Mouse (Mus musculus) forebrain, embryonic 13.5 days (tissue): Measurements from ENCODE around the gene Zfp940. TPM values are rescaled to one million over a fixed set of nuclear protein-coding genes. Genes with fewer than 3 reads are reported as not detected.
A peak's percentile ranks its signal among the peaks of the same experiment; 100 is the strongest.

Source experiments
- ATAC-seq: fragments of 200-750 bp; cut with Nextera tagmentation; 2 replicates; pipeline ENCODE4 v1.8.0; 2017
- H3K27ac ChIP-seq: fragments of 300-500 bp; sonication (generic); 2 replicates; pipeline ENCODE4 v1.5.1; 2015; ENCODE audit warnings: inconsistent platforms, mild to moderate bottlenecking, moderate library complexity
- H3K27me3 ChIP-seq: fragments of 300-500 bp; sonication (generic); 2 replicates; pipeline ENCODE4 v1.6.1; 2015; ENCODE audit warnings: mild to moderate bottlenecking, inconsistent platforms
- H3K36me3 ChIP-seq: fragments of 300-500 bp; sonication (generic); 2 replicates; pipeline ENCODE4 v1.6.1; 2015; ENCODE audit warnings: mild to moderate bottlenecking, inconsistent platforms; ENCODE audit not compliant: poor library complexity, severe bottlenecking
- H3K4me1 ChIP-seq: fragments of 300-500 bp; sonication (generic); 2 replicates; pipeline ENCODE4 v1.6.1; 2015; ENCODE audit warnings: inconsistent platforms
- H3K4me2 ChIP-seq: fragments of 300-500 bp; sonication (generic); 2 replicates; pipeline ENCODE4 v1.6.1; 2015; ENCODE audit warnings: inconsistent platforms, mild to moderate bottlenecking, moderate library complexity
- H3K4me3 ChIP-seq: fragments of 300-500 bp; sonication (generic); 2 replicates; pipeline ENCODE4 v1.5.1; 2015; ENCODE audit warnings: mild to moderate bottlenecking, inconsistent platforms
- H3K9ac ChIP-seq: fragments of 300-500 bp; sonication (generic); 2 replicates; pipeline ENCODE4 v1.6.1; 2015; ENCODE audit warnings: mild to moderate bottlenecking, inconsistent platforms
- H3K9me3 ChIP-seq: fragments of 300-500 bp; sonication (generic); replicated peaks from 2 replicates; pipeline ENCODE4 v1.6.1; 2016; ENCODE audit warnings: inconsistent platforms
- WGBS: fragments of 180-500 bp; shearing (Covaris S2); methylation state at CpG from one replicate; pipeline ENCODE4 v1.1.7; 2015; 5-methylcytosine and 5-hydroxymethylcytosine counted together
- polyA plus RNA-seq: library from polyadenylated mRNA; unstranded; fragments of >200 nt; fragmentation: Nextera tagmentation; extraction: Ambion mirVana; gene quantifications from 2 replicates; pipeline ENCODE4 v1.2.1, GENCODE M21; 2015

Gene Zfp940
- polyA plus RNA-seq, 1 experiment from 2014 or later, result 11.7 TPM

DNA sequence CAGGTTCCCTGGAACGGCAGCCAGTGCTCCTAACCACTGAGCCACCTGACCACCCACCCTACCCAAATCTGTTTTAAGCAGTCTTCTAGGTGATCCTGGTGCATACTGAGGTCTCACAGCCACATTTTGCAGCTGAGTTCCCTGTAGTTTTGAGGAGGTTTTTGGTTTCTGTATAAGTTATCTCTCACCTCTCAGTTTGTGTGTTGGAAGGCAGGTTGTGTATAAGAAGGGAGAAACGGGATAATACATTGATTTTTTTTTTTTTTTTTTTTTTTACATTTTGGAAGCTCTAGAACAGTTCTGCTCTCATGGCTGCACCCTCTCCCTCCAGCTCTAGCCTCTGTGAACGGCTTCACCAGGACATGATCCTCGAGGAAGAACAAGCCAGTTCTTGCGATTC, 67.6 kb downstream of the Zfp940 start:
- peaks cover 23% of the 10 kb centered on the region for H3K4me1 ChIP-seq
- no peak overlapping the region for H3K27ac ChIP-seq
- no peak for ATAC-seq
- H3K4me3 ChIP-seq, result peak overlapping the region; percentile 91
- 81% methylated on average over 5 of the region's 5 CpGs for WGBS
- peaks cover 37% of the 10 kb centered on the region for H3K36me3 ChIP-seq
- H3K9me3 ChIP-seq, result no peaks in the 10 kb centered on the region
- H3K4me2 ChIP-seq, result peak overlapping the region; percentile 86
- no peaks in the 10 kb centered on the region for H3K27me3 ChIP-seq
- peak overlapping the region; percentile 96 for H3K9ac ChIP-seq

DNA sequence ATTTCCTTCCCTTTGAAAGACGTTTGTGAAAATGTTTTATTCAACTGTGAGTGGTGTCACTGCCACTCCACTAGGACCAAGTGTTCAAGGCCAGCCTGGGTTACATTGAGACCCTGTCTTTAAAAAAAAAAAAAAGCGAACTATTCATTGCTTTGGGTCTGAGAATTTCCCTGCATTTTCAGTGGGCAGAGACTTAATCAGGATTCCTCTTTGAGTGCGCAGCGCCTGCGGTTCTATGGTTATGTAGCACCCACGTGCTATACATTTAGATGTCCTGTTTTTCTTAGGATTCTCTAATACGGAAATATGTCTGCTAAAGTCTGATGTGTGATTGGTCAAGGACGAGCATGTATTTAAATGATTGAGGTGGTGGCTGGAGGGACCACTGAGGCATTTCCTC, 68.4 kb downstream of the Zfp940 start:
- Histone ChIP-seq H3K9ac (peak overlapping the region; percentile 96), H3K9me3 (no peaks in the 10 kb centered on the region), H3K36me3 (peaks cover 36% of the 10 kb centered on the region), H3K4me2 (peak overlapping the region; percentile 86), H3K27ac (no peak overlapping the region), H3K4me1 (peaks cover 23% of the 10 kb centered on the region), H3K27me3 (no peaks in the 10 kb centered on the region), H3K4me3 (peak overlapping the region; percentile 91)
- WGBS, result 51% methylated on average over 8 of the region's 8 CpGs
- ATAC-seq, result no peak

DNA sequence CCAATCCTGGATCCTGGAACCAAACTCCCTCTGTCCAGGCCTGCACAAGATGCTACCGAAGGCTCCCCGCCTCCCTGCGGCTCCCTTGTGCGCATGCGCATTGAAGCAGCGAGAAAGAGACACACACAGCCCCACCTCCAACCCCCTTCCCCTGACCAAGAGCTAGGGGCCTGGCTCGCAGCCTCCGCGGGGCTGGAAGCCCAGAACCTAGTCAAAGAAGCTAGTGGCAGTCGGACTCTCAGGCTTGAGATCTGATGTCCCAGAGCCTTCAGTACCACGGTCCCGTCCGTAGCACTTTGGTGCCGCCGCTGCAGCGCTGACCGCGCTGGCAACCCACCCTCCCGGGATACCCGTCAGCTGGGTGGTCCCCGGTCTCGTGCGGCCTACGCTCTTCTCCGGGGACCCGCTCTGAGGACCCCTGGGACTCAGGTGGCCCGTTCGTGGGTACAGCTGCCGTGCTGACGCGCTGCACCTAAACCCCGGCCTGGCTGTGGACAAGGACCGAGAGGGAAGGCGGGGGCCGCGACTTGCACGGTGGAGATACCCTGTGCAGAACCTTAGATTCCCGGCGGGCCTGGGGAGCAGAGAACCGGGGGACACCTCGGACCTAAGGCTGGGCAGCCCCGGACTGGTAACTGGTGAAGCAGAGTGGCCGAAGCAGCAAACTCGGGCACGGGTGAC, 69.5 kb downstream of the Zfp940 start, which contains the start of gene Zfp30:
Gene Zfp30, plus strand, starts transcription at position 128 of the 681 bp plus-strand sequence.
- Histone ChIP-seq H3K4me3 (peak within 1 kb of the TSS; percentile 91), H3K9ac (peak within 1 kb of the TSS; percentile 96), H3K4me2 (peak within 1 kb of the TSS; percentile 86), H3K27ac (peak within 1 kb of the TSS; percentile 89), H3K27me3 (no peaks in the 10 kb centered on the region), H3K4me1 (peaks cover 23% of the 10 kb centered on the region), H3K36me3 (peaks cover 33% of the 10 kb centered on the region), H3K9me3 (no peaks in the 10 kb centered on the region)
- under 1% methylated on average over 45 of the region's 45 CpGs for WGBS
- ATAC-seq, result peak; percentile 98

Other genes starting within 250 kb of the Zfp940 start
- 0.16 and 0.21 TPM in 2 replicates for gene Catsperg2, start 126.6 kb downstream of the Zfp940 start, polyA plus RNA-seq
- gene Zfp84, start 85.1 kb downstream of the Zfp940 start, polyA plus RNA-seq, result 16.4 and 17.9 TPM in 2 replicates
- 14.2 and 14.8 TPM in 2 replicates for gene Zfp30, start 69.7 kb downstream of the Zfp940 start, polyA plus RNA-seq
- gene Zfp790, start 37.6 kb downstream of the Zfp940 start, polyA plus RNA-seq, result 22.1 and 24.8 TPM in 2 replicates
- 13.8 and 14.3 TPM in 2 replicates for gene Zfp420, start 6.3 kb upstream of the Zfp940 start, polyA plus RNA-seq
- gene Zfp27, start 52.9 kb upstream of the Zfp940 start, polyA plus RNA-seq, result 13.7 and 15.5 TPM in 2 replicates
- gene Zfp383, start 54.6 kb upstream of the Zfp940 start, polyA plus RNA-seq, result 7.2 and 7.5 TPM in 2 replicates
- gene Zfp74, start 100.4 kb upstream of the Zfp940 start, polyA plus RNA-seq, result 16.6 TPM in 2 replicates
- gene Zfp568, start 130.3 kb upstream of the Zfp940 start, polyA plus RNA-seq, result 5.7 and 6.0 TPM in 2 replicates
- 9.6 and 10.6 TPM in 2 replicates for gene Zfp14, start 197.7 kb upstream of the Zfp940 start, polyA plus RNA-seq
- 10.3 and 11.8 TPM in 2 replicates for gene Zfp82, start 219.2 kb upstream of the Zfp940 start, polyA plus RNA-seq
- gene Gm26920, start 236.7 kb upstream of the Zfp940 start, polyA plus RNA-seq, result 1.7 and 3.5 TPM in 2 replicates
- 19.3 and 20.9 TPM in 2 replicates for gene Zfp566, start 236.9 kb upstream of the Zfp940 start, polyA plus RNA-seq
- gene Zfp260, start 241.1 kb upstream of the Zfp940 start, polyA plus RNA-seq, result 118 and 121 TPM in 2 replicates